Mouse (Mus musculus) skeletal muscle tissue, adult 2 months (tissue): ENCODE data around the gene Csrp3.
A peak's percentile ranks its signal among the peaks of the same experiment; 100 is the strongest.

Source experiments
- DNase-seq: peaks from one replicate; pipeline ENCODE4 v3.0.0-alpha.2; 2012; ENCODE audit warnings: low read depth, low spot score

Gene Csrp3

DNA sequence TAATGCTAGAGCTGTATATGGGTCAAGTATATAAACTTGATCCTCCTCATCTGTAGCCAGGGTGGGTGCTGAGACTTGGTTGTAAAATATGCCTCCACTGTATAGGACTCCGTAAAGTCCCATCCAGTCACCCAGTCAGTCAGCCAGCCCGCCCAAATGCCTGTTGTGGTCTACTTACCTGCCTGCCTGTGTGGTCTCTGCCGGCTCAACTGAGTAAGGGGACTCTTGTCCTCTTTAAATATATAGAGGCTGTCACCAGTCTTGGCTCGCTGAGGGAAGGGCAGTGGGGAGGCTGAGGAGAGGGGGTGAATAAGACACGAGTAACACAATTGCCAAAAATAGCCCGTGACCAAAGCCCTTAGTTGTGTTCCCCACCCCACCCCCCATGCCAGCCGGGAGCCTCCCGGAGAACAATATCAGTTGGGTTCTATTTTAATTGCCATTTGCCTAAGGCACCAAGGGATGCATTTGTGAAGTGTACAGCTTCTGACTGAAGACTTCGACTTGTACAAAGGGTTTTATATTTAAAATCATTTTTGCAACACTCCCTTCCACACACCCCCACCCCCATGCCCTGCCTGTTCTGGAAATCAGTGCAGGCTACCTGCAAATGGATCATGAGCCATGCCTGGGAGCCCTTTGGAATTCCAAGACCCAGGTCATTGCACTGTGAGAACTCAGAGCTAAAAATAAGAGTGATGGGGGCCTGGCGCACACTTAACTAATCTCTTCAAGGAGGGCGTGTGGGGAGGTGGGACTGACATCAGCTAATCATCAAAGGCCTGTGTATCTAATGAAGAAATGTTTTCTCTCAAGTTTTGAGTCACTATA lies at the start of gene Csrp3:
Gene Csrp3 (minus strand): TSS at position 214 of the 831 bp plus-strand sequence.
- no peak for DNase-seq

GRCm38 (mm10) chr7:48896051-48896450 lies 48.2 kb upstream of the Csrp3 start:
- DNase-seq, result no peak

- no peak for DNase-seq
Measured at GRCm38 (mm10) chr7:48895475-48895874, 47.6 kb upstream of the Csrp3 start.

DNA sequence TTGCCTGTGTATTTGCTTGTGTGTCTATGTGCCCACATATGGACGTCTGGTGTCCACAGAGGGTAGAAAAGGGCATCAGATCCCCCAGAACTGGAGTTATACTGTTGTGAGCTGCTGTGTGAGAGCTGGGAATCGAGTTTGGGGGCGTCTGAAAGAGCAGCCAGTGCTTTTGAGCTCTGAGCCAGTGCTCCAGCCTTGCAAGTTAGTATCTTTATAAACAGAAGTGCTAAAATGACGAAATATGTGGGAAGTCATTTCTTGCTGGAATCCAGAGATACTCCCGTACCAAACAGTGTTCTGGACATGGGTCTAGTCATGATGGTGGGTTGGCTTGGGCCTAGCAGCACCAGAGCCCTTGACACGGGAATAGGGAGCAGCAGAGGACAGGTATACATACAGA lies 46.9 kb upstream of the Csrp3 start:
- DNase-seq, result no peak

DNA sequence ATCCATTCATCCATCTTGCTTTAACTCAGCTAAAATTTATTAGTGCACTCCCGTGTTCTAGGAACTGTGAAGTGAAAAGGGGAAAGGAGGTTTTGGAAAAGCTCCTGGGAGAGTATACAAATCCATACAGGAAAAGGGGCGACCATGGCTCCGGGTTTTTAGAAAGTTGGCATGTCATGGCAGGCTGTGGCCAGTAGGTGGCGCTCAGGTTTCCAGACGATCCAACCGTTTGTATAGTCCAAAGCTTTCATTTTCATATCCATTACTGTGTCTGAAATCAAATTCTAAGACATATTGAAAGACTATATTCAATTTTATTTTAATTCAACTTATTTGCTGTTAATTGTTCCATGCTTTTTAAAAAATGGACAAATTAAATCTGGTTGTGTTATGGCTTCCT lies 46.3 kb upstream of the Csrp3 start:
- DNase-seq, result no peak

GRCm38 (mm10) chr7:48893093-48893492 lies 45.3 kb upstream of the Csrp3 start:
- no peak for DNase-seq

GRCm38 (mm10) chr7:48891029-48891428 lies 43.2 kb upstream of the Csrp3 start:
- no peak for DNase-seq

GRCm38 (mm10) chr7:48888751-48889150 lies 40.9 kb upstream of the Csrp3 start:
- no peak for DNase-seq

- no peak for DNase-seq
Measured at GRCm38 (mm10) chr7:48887973-48888372, 40.1 kb upstream of the Csrp3 start.

GRCm38 (mm10) chr7:48884266-48884611 lies 36.4 kb upstream of the Csrp3 start:
- no peak for DNase-seq

DNA sequence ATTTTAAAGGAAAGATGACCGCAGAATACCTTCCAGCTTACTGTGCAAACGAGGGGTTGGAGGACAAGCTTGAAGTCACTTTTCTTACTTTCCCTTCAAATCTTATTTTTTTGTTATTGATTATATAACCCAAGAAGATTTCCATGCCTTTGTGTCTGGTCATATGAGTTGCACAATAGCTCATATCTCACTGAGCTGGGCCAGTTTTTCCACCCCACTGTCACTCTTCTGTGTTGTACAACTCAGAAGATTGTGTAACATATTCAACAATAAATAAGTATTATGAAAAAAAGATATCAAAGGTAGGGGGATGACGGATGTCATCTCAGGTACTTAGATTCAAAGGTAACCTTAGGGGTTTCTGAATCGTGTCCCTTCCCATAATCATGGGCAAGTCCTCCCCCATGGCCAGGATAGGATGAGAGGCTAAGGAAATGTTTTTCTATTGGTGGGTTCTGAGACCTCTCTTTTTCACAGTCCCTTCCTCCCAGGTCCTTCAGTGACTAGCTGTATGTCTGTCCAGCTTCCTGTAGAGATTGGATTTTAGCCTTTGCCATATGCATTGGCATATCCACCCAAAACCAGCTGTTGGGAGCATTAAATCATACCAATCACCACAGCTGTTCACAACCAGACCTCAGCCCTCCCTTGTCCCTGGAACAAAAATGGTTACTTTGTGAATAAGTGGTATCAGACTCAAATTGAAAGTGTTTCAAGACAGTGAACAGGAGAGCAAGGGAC lies 35.9 kb upstream of the Csrp3 start:
- no peak for DNase-seq

DNA sequence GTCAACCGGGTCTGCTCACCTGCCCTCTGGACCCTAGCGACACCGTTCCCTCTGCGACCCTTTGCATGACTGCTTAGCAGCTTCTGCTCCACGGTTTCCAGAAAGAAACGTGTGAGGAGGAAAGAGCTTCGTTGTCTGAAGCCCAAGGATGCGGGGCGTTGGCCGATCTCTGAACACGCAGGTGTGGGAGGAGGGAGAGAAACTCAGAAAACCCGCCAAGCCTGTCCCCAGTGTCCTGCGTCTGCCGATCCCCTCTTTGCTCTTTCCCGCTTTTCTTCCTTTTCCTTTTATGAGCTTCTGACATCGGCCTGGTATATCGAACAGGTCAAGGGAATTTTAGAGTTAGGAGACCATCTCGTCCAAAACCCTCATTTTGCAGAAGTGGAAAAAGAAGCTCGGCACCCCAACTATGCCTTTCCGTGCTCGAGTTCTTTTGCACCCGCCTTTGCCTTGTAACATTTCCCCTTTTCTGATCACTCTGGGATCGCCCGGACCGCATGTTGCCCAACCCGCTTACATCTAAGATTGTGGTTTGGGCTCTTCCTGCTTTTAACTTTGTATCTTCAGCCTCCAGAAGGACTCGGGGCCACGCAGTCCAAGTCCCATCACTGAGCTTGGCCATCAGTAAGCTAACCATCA lies 34.3 kb upstream of the Csrp3 start:
- DNase-seq, result peak; percentile 24

- no peak for DNase-seq
Measured at GRCm38 (mm10) chr7:48881486-48881885, 33.7 kb upstream of the Csrp3 start, which contains the start of gene E2f8. TSS of gene E2f8 (minus strand) at chr7:48881596.

DNA sequence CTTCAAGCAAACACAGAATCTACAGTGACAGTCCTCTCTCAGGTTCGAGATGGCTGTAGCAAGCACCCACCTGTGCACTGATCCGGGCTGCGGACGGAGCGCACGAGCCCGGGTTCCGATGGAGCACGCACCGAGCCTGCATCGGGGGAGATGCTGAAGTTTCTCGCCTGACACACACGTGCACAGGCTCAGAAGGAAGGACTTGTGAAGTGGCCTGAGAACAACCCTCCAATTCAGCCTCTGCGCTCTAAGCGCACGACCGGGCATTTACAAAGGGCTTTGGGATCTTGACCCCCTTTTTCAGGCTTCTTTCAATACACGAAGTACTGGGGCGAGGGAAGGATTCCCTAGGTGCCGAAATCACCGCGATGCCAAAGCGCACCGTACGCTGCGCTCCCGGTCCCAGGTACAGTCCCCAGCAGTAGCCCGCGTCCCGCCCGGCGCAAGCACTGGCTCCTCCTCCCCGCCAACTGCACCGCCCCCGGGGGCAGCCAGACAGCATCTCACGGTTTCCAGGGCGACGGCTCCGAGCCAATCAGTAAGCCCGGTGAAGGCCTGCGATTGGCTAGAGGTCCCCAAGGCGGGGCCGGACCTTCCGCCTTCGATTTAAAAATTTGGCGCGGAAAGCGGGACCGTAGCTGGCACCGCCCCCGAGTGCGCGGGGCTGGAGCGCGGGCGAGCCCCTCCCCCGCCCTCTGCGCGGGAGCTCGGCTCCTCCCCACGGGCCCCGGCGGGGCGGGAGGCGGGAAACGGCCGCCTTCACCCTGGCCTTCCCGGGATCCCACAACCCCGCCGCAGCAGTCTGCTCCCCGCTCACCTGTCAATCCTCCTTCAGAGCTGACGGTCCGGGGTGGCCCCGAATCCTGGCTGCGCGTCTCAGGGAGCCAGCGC lies 33.0 kb upstream of the Csrp3 start:
- peak; percentile 93 for DNase-seq

DNA sequence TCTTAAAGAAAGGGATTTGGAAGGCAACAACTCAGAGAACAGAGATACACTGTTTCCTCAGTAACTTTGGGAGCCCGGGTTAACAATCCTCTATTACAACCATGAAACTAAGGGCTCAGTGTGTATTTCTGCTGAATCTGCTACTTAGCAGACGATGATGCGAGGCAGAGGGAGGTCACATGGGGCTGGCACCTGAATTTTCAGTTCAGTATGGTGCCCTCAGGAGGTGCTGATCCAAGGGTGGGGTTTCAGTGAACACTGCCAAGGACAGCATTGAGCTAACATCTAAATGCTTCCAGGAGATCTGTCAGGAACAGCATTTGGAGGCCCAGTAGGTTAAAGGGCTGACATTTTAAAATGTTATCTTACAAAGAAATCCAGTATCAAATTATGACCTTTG lies 31.7 kb upstream of the Csrp3 start:
- no peak for DNase-seq

DNA sequence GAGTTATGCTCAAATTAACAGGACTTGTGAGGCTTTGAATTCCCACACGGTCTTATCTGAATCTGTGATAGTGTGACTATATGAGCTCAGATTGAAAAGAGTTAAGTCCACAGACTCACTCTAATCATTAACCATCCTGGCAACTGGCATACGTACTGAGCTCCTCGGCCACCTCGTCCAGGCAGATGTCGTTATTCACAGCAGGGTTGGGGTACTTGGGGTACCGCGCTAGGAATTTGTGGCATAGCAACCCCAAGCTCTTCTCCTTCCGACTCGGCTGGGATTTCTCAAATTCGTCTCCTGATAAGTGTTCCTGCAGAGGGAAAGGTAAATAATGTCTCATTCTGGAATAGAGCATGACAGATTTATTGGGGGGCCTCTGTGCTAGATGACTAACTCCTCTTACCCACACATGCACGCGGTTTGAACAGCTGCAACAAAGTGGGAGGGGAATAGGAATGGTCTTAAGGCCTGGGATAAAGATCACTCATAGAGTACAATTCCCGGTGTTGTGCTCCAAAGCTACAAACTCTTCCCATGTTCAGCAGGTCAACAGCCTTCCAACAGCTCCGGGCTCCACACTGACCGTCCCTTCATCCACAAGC lies 30.1 kb upstream of the Csrp3 start:
- DNase-seq, result no peak

GRCm38 (mm10) chr7:48876526-48876925 lies 28.7 kb upstream of the Csrp3 start:
- peak; percentile 33 for DNase-seq

DNA sequence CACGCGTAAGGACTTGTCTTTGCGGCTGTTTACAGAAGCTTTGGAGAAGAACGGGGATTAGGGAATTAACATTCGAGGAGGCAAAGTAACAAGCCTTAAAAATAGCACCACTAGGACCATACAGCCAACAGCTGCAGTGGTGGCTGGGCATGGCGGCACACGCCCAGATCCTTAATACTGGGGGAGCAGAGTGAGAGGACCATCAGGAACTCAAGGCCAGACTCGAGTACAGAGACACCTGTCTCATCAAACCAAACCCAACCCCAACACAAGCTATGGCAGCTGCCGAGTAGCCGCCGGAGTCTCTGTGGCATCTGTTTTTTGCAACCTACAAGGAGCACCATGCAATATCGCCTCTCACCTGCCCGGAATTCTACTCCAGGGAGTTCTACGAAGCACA lies 27.3 kb upstream of the Csrp3 start:
- no peak for DNase-seq

DNA sequence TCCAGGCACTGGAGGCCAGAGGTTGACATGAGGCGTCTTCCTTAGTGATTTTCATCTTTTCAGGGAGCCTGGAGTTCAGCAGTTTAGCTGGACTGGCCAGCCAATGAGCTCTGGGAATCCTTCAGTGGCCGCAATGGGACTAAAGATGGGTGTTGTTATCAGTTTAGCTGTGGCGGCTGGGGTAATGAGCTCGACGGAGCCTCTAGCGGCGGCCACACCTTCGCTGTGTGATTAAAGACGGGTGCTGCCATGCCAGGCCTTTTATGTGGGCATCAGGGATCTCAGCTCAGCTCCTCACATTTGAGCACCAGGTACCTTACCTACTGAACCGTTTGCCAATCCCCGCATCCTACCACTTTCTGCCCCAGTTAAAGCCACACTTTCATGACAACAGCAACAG lies 23.5 kb upstream of the Csrp3 start:
- DNase-seq, result no peak

DNA sequence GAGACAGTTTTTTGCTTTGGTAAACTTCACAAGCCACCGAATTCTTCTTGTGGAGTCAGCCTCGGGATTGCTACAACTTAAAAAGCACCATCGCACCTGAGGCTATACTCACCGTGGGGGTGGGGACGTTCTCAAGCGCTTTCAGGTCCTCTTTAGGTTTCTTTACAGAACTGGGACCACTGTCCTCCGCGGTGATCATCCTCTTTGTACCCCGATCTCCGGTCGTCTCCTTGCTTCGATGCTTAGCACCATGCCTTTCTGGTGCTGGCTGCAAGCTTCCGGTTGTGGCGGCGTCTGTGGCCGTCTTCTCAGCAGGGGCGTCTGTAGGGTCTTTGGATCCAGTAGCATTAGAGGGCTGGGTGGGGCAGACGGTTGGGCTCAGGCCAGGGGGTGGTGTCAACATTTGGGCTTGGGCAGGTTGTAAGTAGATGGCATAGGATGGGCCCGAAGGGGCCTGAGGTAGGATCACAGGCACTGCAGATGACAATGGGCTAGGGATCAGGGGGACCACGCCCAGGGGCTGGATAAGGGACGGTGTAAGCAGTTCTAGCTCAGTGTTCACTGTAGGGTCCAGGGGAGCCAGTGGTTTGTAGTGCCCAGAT lies 22.8 kb upstream of the Csrp3 start:
- no peak for DNase-seq

- DNase-seq, result no peak
Measured at GRCm38 (mm10) chr7:48870144-48870543, 22.3 kb upstream of the Csrp3 start.
